ENCODE assay signal across 31 mouse cellular contexts in genomic region chr10:53306674-53307073, GRCm38 (mm10). TPM values are rescaled to one million over a fixed set of nuclear protein-coding genes. Genes with fewer than 3 reads are reported as not detected.
"Had no signal": no experiment of that assay in that cellular context is flagged by ENCODE, and none has a peak within 500 bp of the region (broad histone marks: within the 10 kb centered on the region; RNA-seq: fewer than 3 reads in every experiment).

No protein-coding gene starts in this region.

- H3K4me3 ChIP-seq: left cerebral cortex, adult 2 months; limb, embryonic 10.5 days; limb, embryonic 12.5 days; limb, embryonic 13.5 days; limb, embryonic 15.5 days; liver, embryonic 12.5 days; liver, embryonic 13.5 days; liver, embryonic 15.5 days; lung, embryonic 15.5 days; megakaryocyte, embryonic 14.5 days; midbrain, embryonic 10.5 days; midbrain, embryonic 12.5 days; myocyte; neural tube, embryonic 12.5 days had no signal

- H3K36me3 ChIP-seq: limb, embryonic 10.5 days; limb, embryonic 15.5 days; liver, embryonic 12.5 days; liver, embryonic 13.5 days; midbrain, embryonic 12.5 days had no signal

- H3K9me3 ChIP-seq: limb, embryonic 10.5 days; limb, embryonic 12.5 days; limb, embryonic 13.5 days; limb, embryonic 15.5 days; liver, embryonic 12.5 days; liver, embryonic 13.5 days; liver, embryonic 15.5 days; lung, embryonic 15.5 days; megakaryocyte, embryonic 14.5 days; midbrain, embryonic 10.5 days; midbrain, embryonic 12.5 days; neural tube, embryonic 12.5 days had no signal

- ATAC-seq: liver, embryonic 12.5 days; liver, postnatal 0 days; lung, postnatal 0 days had no signal

- DNase-seq: left cerebral cortex, postnatal 4 days; liver; liver, embryonic 13.5 days; liver, postnatal 0 days; lung, adult 18-20 months; lung, adult 2 months; lung, postnatal 10 days; lung, postnatal 14 days; lung, postnatal 36 days; lung, postnatal 4 days had no signal

- H3K4me2 ChIP-seq: limb, embryonic 12.5 days; limb, embryonic 13.5 days; limb, embryonic 15.5 days; liver, embryonic 11.5 days; liver, embryonic 12.5 days; liver, embryonic 13.5 days; liver, embryonic 15.5 days; lung, embryonic 14.5 days; lung, embryonic 15.5 days; midbrain, embryonic 12.5 days; neural tube, embryonic 12.5 days had no signal

- H3K27ac ChIP-seq: left cerebral cortex, adult 2 months; limb, embryonic 10.5 days; limb, embryonic 12.5 days; limb, embryonic 13.5 days; limb, embryonic 15.5 days; liver, embryonic 12.5 days; liver, embryonic 13.5 days; liver, embryonic 14.5 days; liver, embryonic 15.5 days; lung, embryonic 15.5 days; macrophage; midbrain, embryonic 10.5 days; midbrain, embryonic 12.5 days; neural tube, embryonic 12.5 days had no signal

- H3K4me1 ChIP-seq: limb, embryonic 10.5 days; limb, embryonic 12.5 days; limb, embryonic 13.5 days; limb, embryonic 15.5 days; liver, embryonic 12.5 days; liver, embryonic 13.5 days; liver, embryonic 15.5 days; lung, embryonic 15.5 days; megakaryocyte, embryonic 14.5 days; midbrain, embryonic 10.5 days; midbrain, embryonic 12.5 days; neural tube, embryonic 12.5 days had no signal

- H3K27me3 ChIP-seq: limb, embryonic 12.5 days; limb, embryonic 13.5 days; limb, embryonic 15.5 days; liver, embryonic 12.5 days; liver, embryonic 13.5 days; liver, embryonic 15.5 days; lung, embryonic 15.5 days; megakaryocyte, embryonic 14.5 days; midbrain, embryonic 12.5 days; neural tube, embryonic 12.5 days had no signal

- H3K9ac ChIP-seq: limb, embryonic 12.5 days; limb, embryonic 13.5 days; limb, embryonic 15.5 days; liver, embryonic 12.5 days; liver, embryonic 13.5 days; liver, embryonic 14.5 days; liver, embryonic 15.5 days; liver, postnatal 0 days; lung, embryonic 14.5 days; lung, embryonic 15.5 days; midbrain, embryonic 12.5 days; neural tube, embryonic 12.5 days had no signal

RNA-seq across cellular contexts. Expression of gene Pln, which starts 30.8 kb away (rescaled TPM):
- total RNA-seq: megakaryocyte, adult 5-6 weeks; monocyte, adult 5-6 weeks had no signal
- polyA plus RNA-seq: liver, adult 2 months; macrophage had no signal
